ENCODE assay signal across 7 mouse cellular contexts in genomic region chr10:103367371-103368295, GRCm38 (mm10). TPM values are rescaled to one million over a fixed set of nuclear protein-coding genes. Genes with fewer than 3 reads are reported as not detected.
A peak's percentile ranks its signal among the peaks of the same experiment; 100 is the strongest.
DNase-seq lines count a peak whose midpoint lies in the region; ATAC-seq and TF ChIP-seq lines count a peak whose summit lies in the region.

TSS of gene Slc6a15 (plus strand) at chr10:103367783.

- WGBS in forebrain, embryonic 12.5 days = 1% methylated on average over 37 of the region's 43 CpGs
- under 1% methylated on average over 43 of the region's 43 CpGs for WGBS in intestine, embryonic 16.5 days
- under 1% methylated on average over 43 of the region's 43 CpGs for WGBS in midbrain, embryonic 14.5 days

- no peak for TF ChIP-seq POLR2A in testis, adult 2 months (IDR thresholded peaks at IDR 0.05; ENCODE audit: control insufficient read depth, low read depth, low read length)

- intact Hi-C loops in left cerebral cortex, postnatal 25 days (cut with DNase I) = no loop called here

- H3K27ac ChIP-seq in forebrain, embryonic 12.5 days = peak within 1 kb of the TSS; percentile 70
- no peak within 1 kb of the TSS for H3K27ac ChIP-seq in intestine, embryonic 16.5 days (ENCODE audit: low read length)
- H3K27ac ChIP-seq in midbrain, embryonic 14.5 days (replicated peaks; ENCODE audit: low read depth, low read length) = peak within 1 kb of the TSS; percentile 70
- no peak within 1 kb of the TSS for H3K27ac ChIP-seq in testis, adult 2 months (ENCODE audit: control insufficient read depth, insufficient read depth, low read depth, low read length)

- H3K9ac ChIP-seq in forebrain, embryonic 12.5 days = peak within 1 kb of the TSS; percentile 58
- H3K9ac ChIP-seq in intestine, embryonic 16.5 days (ENCODE audit: low read depth, low read length) = peak within 1 kb of the TSS; percentile 58
- peak within 1 kb of the TSS; percentile 70 for H3K9ac ChIP-seq in midbrain, embryonic 14.5 days (replicated peaks; ENCODE audit: low read length)

- peak within 1 kb of the TSS; percentile 58 for H3K4me3 ChIP-seq in forebrain, embryonic 12.5 days (replicated peaks)
- peak within 1 kb of the TSS; percentile 59 for H3K4me3 ChIP-seq in intestine, embryonic 16.5 days (ENCODE audit: low read length)
- peak within 1 kb of the TSS; percentile 67 for H3K4me3 ChIP-seq in midbrain, embryonic 14.5 days (replicated peaks; ENCODE audit: low read depth, low read length)
- peak within 1 kb of the TSS; percentile 59 for H3K4me3 ChIP-seq in testis, adult 2 months (ENCODE audit: control insufficient read depth, low read depth, low read length)

- no peak for TF ChIP-seq CTCF in testis, adult 2 months (IDR thresholded peaks at IDR 0.05; ENCODE audit: control insufficient read depth, insufficient read depth, insufficient replicate concordance, low read depth, low read length)

- peak within 1 kb of the TSS; percentile 97 for H3K4me2 ChIP-seq in forebrain, embryonic 12.5 days
- H3K4me2 ChIP-seq in intestine, embryonic 16.5 days (ENCODE audit: low read depth, low read length) = peak within 1 kb of the TSS; percentile 93
- H3K4me2 ChIP-seq in midbrain, embryonic 14.5 days (ENCODE audit: low read length) = peak within 1 kb of the TSS; percentile 98

- H3K36me3 ChIP-seq in forebrain, embryonic 12.5 days (replicated peaks) = no peaks in the 10 kb centered on the region
- no peaks in the 10 kb centered on the region for H3K36me3 ChIP-seq in intestine, embryonic 16.5 days (ENCODE audit: control insufficient read depth, insufficient read depth, low read length)
- no peaks in the 10 kb centered on the region for H3K36me3 ChIP-seq in midbrain, embryonic 14.5 days (ENCODE audit: control insufficient read depth, insufficient read depth, low read length)
- H3K36me3 ChIP-seq in testis, adult 2 months (ENCODE audit: control insufficient read depth, insufficient read depth, low read length) = no peaks in the 10 kb centered on the region

- DNase-seq in WW6 (ENCODE audit: low read depth, low spot score) = peak; percentile 28
- peak; percentile 46 for DNase-seq in brain, embryonic 18.5 days (ENCODE audit: low read depth, low spot score)
- DNase-seq in left cerebral cortex, postnatal 25 days (ENCODE audit: low spot score in 2 of 2) = peak; percentile 69 to 73
- DNase-seq in midbrain, embryonic 14.5 days = peak; percentile 77

- peak; percentile 82 for ATAC-seq in forebrain, embryonic 12.5 days (ENCODE audit: low FRiP score)
- ATAC-seq in intestine, embryonic 16.5 days = peak; percentile 74
- ATAC-seq in midbrain, embryonic 14.5 days (ENCODE audit: low FRiP score, low TSS enrichment) = peak; percentile 80

- no peaks in the 10 kb centered on the region for H3K27me3 ChIP-seq in forebrain, embryonic 12.5 days
- H3K27me3 ChIP-seq in intestine, embryonic 16.5 days (replicated peaks; ENCODE audit: control insufficient read depth, insufficient read depth, low read length) = 0 out of 2 replicates have a peak, but pooled peaks cover 6% of the 10 kb centered on the region
- H3K27me3 ChIP-seq in midbrain, embryonic 14.5 days (ENCODE audit: control insufficient read depth, insufficient read depth, low read length) = no peaks in the 10 kb centered on the region
- H3K27me3 ChIP-seq in testis, adult 2 months (ENCODE audit: control insufficient read depth, insufficient read depth, low read length) = no peaks in the 10 kb centered on the region

- H3K9me3 ChIP-seq in forebrain, embryonic 12.5 days = no peaks in the 10 kb centered on the region
- H3K9me3 ChIP-seq in intestine, embryonic 16.5 days (ENCODE audit: control insufficient read depth, low read length) = no peaks in the 10 kb centered on the region
- no peaks in the 10 kb centered on the region for H3K9me3 ChIP-seq in midbrain, embryonic 14.5 days (ENCODE audit: control insufficient read depth, low read length)

- peaks cover 2% of the 10 kb centered on the region for H3K4me1 ChIP-seq in forebrain, embryonic 12.5 days
- H3K4me1 ChIP-seq in intestine, embryonic 16.5 days (ENCODE audit: control insufficient read depth, insufficient read depth, low read length) = peaks cover 13% of the 10 kb centered on the region; the same call in 1 of the 2 replicates
- 0 out of 2 replicates have a peak, but pooled peaks cover 3% of the 10 kb centered on the region for H3K4me1 ChIP-seq in midbrain, embryonic 14.5 days (ENCODE audit: control insufficient read depth, insufficient read depth, low read length)
- H3K4me1 ChIP-seq in testis, adult 2 months (ENCODE audit: control insufficient read depth, insufficient read depth, low read length) = peaks cover 6% of the 10 kb centered on the region; the same call in 1 of the 2 replicates

RNA-seq across cellular contexts. Expression of gene Slc6a15, which starts in this region (rescaled TPM):
- polyA plus RNA-seq in forebrain, embryonic 12.5 days (2016; fragmentation: Nextera tagmentation; extraction: Ambion mirVana) = 20.9 and 31.0 TPM in 2 replicates
- polyA plus RNA-seq in intestine, embryonic 16.5 days (2015; fragmentation: Nextera tagmentation; extraction: Ambion mirVana) = 4.5 and 5.3 TPM in 2 replicates
- 10 to 100 TPM; 45.3 to 48.3 TPM for total RNA-seq in left cerebral cortex, postnatal 25 days (2021)
- polyA plus RNA-seq in midbrain, embryonic 14.5 days (2014; fragmentation: Nextera tagmentation; extraction: Ambion mirVana) = 31.0 and 43.0 TPM in 2 replicates
- polyA plus RNA-seq in testis, adult 2 months (2012; rRNA removed) = 0.02 TPM in 1 of 2 replicates, not detected in the other

Comparison
In these comparisons a context has a peak if more than half of its experiments do, and no peak if none do; other contexts are left out.
1. H3K27ac ChIP-seq: peak in forebrain, embryonic 12.5 days (single experiment) and midbrain, embryonic 14.5 days (single experiment); none in intestine, embryonic 16.5 days (single experiment) and testis, adult 2 months (single experiment).
2. Peak in every context shown above with its lines, with median percentiles within 50 percentile points of each other: DNase-seq, ATAC-seq, H3K4me2 ChIP-seq, H3K4me3 ChIP-seq and H3K9ac ChIP-seq.